Mouse (Mus musculus) ES-E14 (cell line): ENCODE results near the gene Alg12. TPM values are rescaled to one million over a fixed set of nuclear protein-coding genes. Genes with fewer than 3 reads are reported as not detected.

Experiments
- DNase-seq: peaks from one replicate; pipeline ENCODE4 v3.0.0-alpha.2; 2013; ENCODE audit warnings: low read depth, low spot score
- H3K27ac ChIP-seq: 2 replicates; pipeline ENCODE4 v1.5.1; 2012; ENCODE audit warnings: low read depth, mild to moderate bottlenecking, low read length, moderate library complexity, mixed read lengths; ENCODE audit not compliant: poor library complexity, insufficient read depth, severe bottlenecking
- H3K36me3 ChIP-seq: 2 replicates; pipeline ENCODE4 v1.6.1; 2012; ENCODE audit warnings: mild to moderate bottlenecking, low read length, moderate library complexity, mixed read lengths; ENCODE audit not compliant: control insufficient read depth, poor library complexity, insufficient read depth, severe bottlenecking
- H3K4me1 ChIP-seq, 2 experiments: fragments of 150-350 bp in 1 of 2; sonication (generic) in 1 of 2; 2 replicates each; pipeline ENCODE4 v1.6.1; 2012; ENCODE audit warnings: low read length in 2 of 2, mild to moderate bottlenecking in 1 of 2, mixed read lengths in 1 of 2; ENCODE audit not compliant: control insufficient read depth in 2 of 2, insufficient read depth in 2 of 2, poor library complexity in 1 of 2
- H3K4me3 ChIP-seq, 2 experiments: fragments of 150-350 bp in 1 of 2; sonication (generic) in 1 of 2; 2 replicates each; pipeline ENCODE4 v1.5.1; 2012; ENCODE audit warnings: low read length in 2 of 2, low read depth in 1 of 2, mild to moderate bottlenecking in 1 of 2, mixed read lengths in 1 of 2; ENCODE audit not compliant: insufficient read depth in 1 of 2, poor library complexity in 1 of 2, severe bottlenecking in 1 of 2
- H3K9ac ChIP-seq: 2 replicates; pipeline ENCODE4 v1.6.1; 2012; ENCODE audit warnings: low read depth, mild to moderate bottlenecking, low read length, mixed read lengths; ENCODE audit not compliant: poor library complexity, insufficient read depth, severe bottlenecking
- H3K9me3 ChIP-seq: fragments of 150-350 bp; sonication (generic); 2 replicates; pipeline ENCODE4 v1.6.1; 2012; ENCODE audit warnings: low read depth, mild to moderate bottlenecking, low read length; ENCODE audit not compliant: control insufficient read depth, insufficient read depth
- CHD2 ChIP-seq: IDR thresholded peaks from 2 replicates; pipeline ENCODE4 v1.6.1; 2014; ENCODE audit warnings: mild to moderate bottlenecking, low read depth, low read length, inconsistent platforms
- HCFC1 ChIP-seq: IDR thresholded peaks from 2 replicates; pipeline ENCODE4 v1.6.1; 2012; ENCODE audit warnings: low read length, inconsistent platforms, borderline replicate concordance; ENCODE audit not compliant: insufficient read depth
- MAFK ChIP-seq: IDR thresholded peaks from 2 replicates; pipeline ENCODE4 v1.6.1; 2014; ENCODE audit warnings: mild to moderate bottlenecking, low read depth, low read length, inconsistent platforms; ENCODE audit not compliant: insufficient read depth
- ZC3H11A ChIP-seq: IDR thresholded peaks from 2 replicates; pipeline ENCODE4 v1.6.1; 2012; ENCODE audit warnings: low read depth, mild to moderate bottlenecking, inconsistent platforms, low read length, borderline replicate concordance
- ZNF384 ChIP-seq: IDR thresholded peaks from 2 replicates; pipeline ENCODE4 v1.6.1; 2012; ENCODE audit warnings: low read depth, low read length, inconsistent platforms
- in situ Hi-C, 2 experiments: fragments of 600-800 bp; cut with MboI; formaldehyde crosslinking; loops; one replicate each; pipeline ENCODE4 v1.15.1; 2025; ENCODE audit warnings: low sequenced_read_pairs in 2 of 2, inconsistent platforms in 1 of 2; ENCODE audit not compliant: unreplicated experiment in 2 of 2
- total RNA-seq: library from RNA; depleted of rRNA; stranded (reverse); fragments of 300-350 nt; gene quantifications from 2 replicates; pipeline ENCODE4 v1.2.3, GENCODE M21; 2012

Alg12 gene
- total RNA-seq, 1 experiment: 17.8 TPM

GRCm38 (mm10) chr15:88854969-88855830 lies 36.1 kb upstream of the Alg12 start:
- in situ Hi-C loops: no loop called here
- H3K9me3 ChIP-seq: no peaks in the 10 kb centered on the region
- H3K27ac ChIP-seq: peak overlapping the region; percentile 55
- TF ChIP-seq ZNF384: 0 out of 2 replicates have a peak, but pooled peaks have one; percentile 33
- no peak for TF ChIP-seq CHD2
- H3K4me1 ChIP-seq: peaks cover 12 to 43% of the 10 kb centered on the region in 2 experiments; a peak in 2 of 4 replicates
- peak overlapping the region in 1 of 2 experiments; percentile 13; a peak in 1 of 4 replicates for H3K4me3 ChIP-seq
- peak overlapping the region; percentile 48; the same call in 1 of the 2 replicates for H3K9ac ChIP-seq
- no peaks in the 10 kb centered on the region for H3K36me3 ChIP-seq
- no peak for DNase-seq

- in situ Hi-C loops: no loop called here
- Histone ChIP-seq H3K27ac (peak overlapping the region; percentile 55), H3K9ac (peak overlapping the region; percentile 48; the same call in 1 of the 2 replicates), H3K4me1 (peaks cover 12 to 42% of the 10 kb centered on the region in 2 experiments; a peak in 2 of 4 replicates), H3K9me3 (no peaks in the 10 kb centered on the region), H3K4me3 (peak overlapping the region in 1 of 2 experiments; percentile 13; a peak in 1 of 4 replicates), H3K36me3 (no peaks in the 10 kb centered on the region)
- TF ChIP-seq MAFK (0 out of 2 replicates have a peak, but pooled peaks have one; percentile 45), ZNF384 (no peak)
- DNase-seq: no peak
These were observed 35.2 kb upstream of the Alg12 start for GRCm38 (mm10) chr15:88854119-88854968.

- no peak overlapping the region for H3K27ac ChIP-seq
- TF ChIP-seq HCFC1 (no peak), CHD2 (no peak), MAFK (no peak), ZC3H11A (no peak), ZNF384 (no peak)
- in situ Hi-C loops: no loop called here
- H3K9ac ChIP-seq: no peak overlapping the region
- no peaks in the 10 kb centered on the region for H3K9me3 ChIP-seq
- no peak overlapping the region for H3K4me3 ChIP-seq
- DNase-seq: no peak
- no peaks in the 10 kb centered on the region for H3K36me3 ChIP-seq
- peaks cover 12 to 40% of the 10 kb centered on the region in 2 experiments; a peak in 2 of 4 replicates for H3K4me1 ChIP-seq
These were observed 34.0 kb upstream of the Alg12 start for GRCm38 (mm10) chr15:88853106-88853505.

- H3K4me1 ChIP-seq: peaks cover 12 to 37% of the 10 kb centered on the region in 2 experiments; a peak in 2 of 4 replicates
- in situ Hi-C loops: no loop called here
- H3K4me3 ChIP-seq: no peak overlapping the region
- H3K9ac ChIP-seq: no peak overlapping the region
- DNase-seq: no peak
- TF ChIP-seq ZC3H11A: no peak
- no peak overlapping the region for H3K27ac ChIP-seq
- no peaks in the 10 kb centered on the region for H3K36me3 ChIP-seq
- H3K9me3 ChIP-seq: no peaks in the 10 kb centered on the region
These were observed 32.5 kb upstream of the Alg12 start for GRCm38 (mm10) chr15:88851507-88852149.
